Mouse (Mus musculus): ENCODE measurements around the gene Pctp.

Pctp gene

GRCm38 (mm10) chr11:89977746-89978352 lies 24.8 kb downstream of the Pctp start:
- no peak for DNase-seq (ENCODE audit: low read depth)

GRCm38 (mm10) chr11:89976361-89976760 lies 26.3 kb downstream of the Pctp start:
- DNase-seq (ENCODE audit: low read depth), result no peak

- DNase-seq (ENCODE audit: low read depth), result no peak
Measured at GRCm38 (mm10) chr11:89971296-89971695, 31.4 kb downstream of the Pctp start.

- DNase-seq (ENCODE audit: low read depth), result no peak
Measured at GRCm38 (mm10) chr11:89970726-89971125, 32.0 kb downstream of the Pctp start.

GRCm38 (mm10) chr11:89969131-89969530 lies 33.6 kb downstream of the Pctp start:
- DNase-seq (ENCODE audit: low read depth), result no peak

- no peak for DNase-seq (ENCODE audit: low read depth)
Measured at GRCm38 (mm10) chr11:89950691-89951270, 51.9 kb downstream of the Pctp start.

- DNase-seq (ENCODE audit: low read depth), result no peak
Measured at GRCm38 (mm10) chr11:89947806-89948205, 54.9 kb downstream of the Pctp start.

- DNase-seq (ENCODE audit: low read depth), result no peak
Measured at GRCm38 (mm10) chr11:89945159-89945558, 57.5 kb downstream of the Pctp start.

- DNase-seq (ENCODE audit: low read depth), result no peak
Measured at GRCm38 (mm10) chr11:89937241-89937640, 65.5 kb downstream of the Pctp start.
